Mouse (Mus musculus) erythroblast, embryonic 14.5 days (primary cell): ENCODE measurements around the gene Fam84b.

Experiments used
- GATA1 ChIP-seq: IDR thresholded peaks from 2 replicates; pipeline ENCODE4 v1.6.1; 2012; ENCODE audit warnings: low read length, inconsistent platforms, mixed read lengths
- TAL1 ChIP-seq: IDR thresholded peaks from 3 replicates; pipeline ENCODE4 v1.6.1; 2012; ENCODE audit warnings: low read length, inconsistent platforms, mixed read lengths

- TF ChIP-seq TAL1 (no peak), GATA1 (no peak)
These were observed 69.8 kb downstream of the Fam84b start for GRCm38 (mm10) chr15:60783761-60784160.
